Mouse (Mus musculus): ENCODE data around the gene Snrpc.

DNA sequence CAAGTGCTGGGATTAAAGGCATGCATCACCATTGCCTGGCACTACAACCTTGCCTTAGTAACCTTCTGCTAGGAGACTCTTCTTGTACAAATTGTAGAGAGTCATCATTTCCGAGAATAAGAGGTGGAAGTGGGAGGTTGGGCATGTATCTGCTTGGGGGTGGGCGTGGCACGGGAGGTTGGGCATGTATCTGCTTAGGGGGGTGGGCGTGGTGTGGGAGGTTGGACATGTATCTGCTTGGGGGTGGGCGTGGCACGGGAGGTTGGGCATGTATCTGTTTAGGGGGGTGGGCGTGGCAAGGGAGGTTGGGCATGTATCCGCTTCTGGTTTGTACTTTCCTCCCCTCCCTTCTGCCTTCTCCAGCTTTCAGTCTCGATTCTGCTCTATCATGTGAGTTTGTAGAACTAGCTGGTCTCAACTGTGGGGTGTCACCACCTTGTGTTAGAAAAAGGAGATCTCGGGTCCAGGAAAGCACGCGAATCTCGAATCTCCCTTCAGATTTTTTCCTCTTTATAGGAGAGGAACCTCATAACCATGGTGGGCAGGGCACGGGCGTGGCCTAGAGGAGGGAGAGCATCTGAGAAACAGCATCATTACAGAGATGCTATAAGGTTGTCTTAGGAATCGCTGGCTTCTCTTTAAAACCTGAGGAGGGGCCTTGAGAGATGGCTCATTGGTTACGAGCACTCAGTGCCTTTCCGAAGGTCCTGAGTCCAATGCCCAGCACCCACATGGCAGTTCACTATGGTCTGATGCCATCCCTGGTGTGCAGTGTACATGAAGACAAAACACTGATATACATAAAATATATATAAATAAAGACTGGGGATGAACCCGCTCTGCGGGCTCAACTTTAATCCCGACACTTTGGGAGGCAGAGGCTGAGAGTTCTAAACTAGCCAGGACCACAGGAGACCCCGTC, 11.7 kb upstream of the Snrpc start:
- TF ChIP-seq CTCF (IDR thresholded peaks at IDR 0.05; ENCODE audit: control insufficient read depth, insufficient read depth, insufficient read length), result no peak
- TF ChIP-seq CEBPB (IDR thresholded peaks at IDR 0.05; ENCODE audit: low read depth), result no peak
- no peak for TF ChIP-seq MAX (IDR thresholded peaks at IDR 0.05)
- no peak for TF ChIP-seq FOSL1 (IDR thresholded peaks at IDR 0.05; ENCODE audit: insufficient read depth, low read length, poor library complexity, severe bottlenecking)
- TF ChIP-seq USF1 (IDR thresholded peaks at IDR 0.05; ENCODE audit: low read depth), result no peak
